Mouse (Mus musculus) heart, embryonic 10.5 days (tissue): Measurements from ENCODE around the gene Ccdc138. TPM values are rescaled to one million over a fixed set of nuclear protein-coding genes. Genes with fewer than 3 reads are reported as not detected.

ENCODE experiments used
- DNase-seq: peaks from one replicate; pipeline ENCODE4 v3.0.0-alpha.2; 2017; ENCODE audit warnings: low spot score
- H3K27ac ChIP-seq: fragments of 300-500 bp; sonication (generic); 2 replicates; pipeline ENCODE4 v1.5.1; 2016; ENCODE audit warnings: mild to moderate bottlenecking
- H3K27me3 ChIP-seq: fragments of 300-500 bp; sonication (generic); 2 replicates; pipeline ENCODE4 v1.6.1; 2016; ENCODE audit warnings: mild to moderate bottlenecking; ENCODE audit not compliant: poor library complexity, insufficient read depth, severe bottlenecking
- H3K36me3 ChIP-seq: fragments of 300-500 bp; sonication (generic); 2 replicates; pipeline ENCODE4 v1.6.1; 2016; ENCODE audit warnings: mild to moderate bottlenecking, moderate library complexity
- H3K4me1 ChIP-seq: fragments of 300-500 bp; sonication (generic); 2 replicates; pipeline ENCODE4 v1.6.1; 2016; ENCODE audit warnings: mild to moderate bottlenecking
- H3K4me3 ChIP-seq: fragments of 300-500 bp; sonication (generic); 2 replicates; pipeline ENCODE4 v1.5.1; 2016; ENCODE audit warnings: mild to moderate bottlenecking, moderate library complexity
- H3K9me3 ChIP-seq: fragments of 300-500 bp; sonication (generic); 2 replicates; pipeline ENCODE4 v1.6.1; 2016; ENCODE audit warnings: mild to moderate bottlenecking, moderate library complexity
- WGBS: fragments of 180-500 bp; shearing (Covaris S2); methylation state at CpG from one replicate; pipeline ENCODE4 v1.1.7; 2016; 5-methylcytosine and 5-hydroxymethylcytosine counted together
- polyA plus RNA-seq: library from polyadenylated mRNA; unstranded; fragments of >200 nt; fragmentation: Nextera tagmentation; extraction: Ambion mirVana; gene quantifications from 2 replicates; pipeline ENCODE4 v1.2.1, GENCODE M21; 2016

Ccdc138 gene
- polyA plus RNA-seq, 1 experiment from 2014 or later: 10.0 TPM

DNA sequence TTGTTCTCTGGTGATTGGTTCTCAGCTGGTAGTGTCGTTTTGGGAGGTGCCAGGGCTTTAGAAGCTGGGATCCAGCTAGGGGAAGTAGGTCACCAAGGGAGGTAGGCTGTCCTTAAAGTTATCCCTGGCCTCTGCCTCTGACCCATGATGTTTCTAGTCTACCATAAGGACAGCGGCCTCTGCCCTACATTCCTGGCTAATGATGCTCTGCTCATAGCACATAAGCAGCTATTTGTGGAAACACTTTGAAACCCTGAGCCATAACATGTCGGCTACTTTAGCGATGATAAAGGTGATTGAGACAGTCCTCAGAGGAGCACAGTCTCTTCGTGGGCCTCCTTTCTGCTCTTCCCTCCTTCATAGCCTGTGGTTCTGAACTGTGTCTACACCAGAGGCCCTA is 98.1 kb downstream of the Ccdc138 start:
- Histone ChIP-seq H3K27me3 (no peaks in the 10 kb centered on the region), H3K27ac (0 out of 2 replicates have a peak overlapping the region, but pooled peaks have one; percentile 18), H3K4me1 (peaks cover 26% of the 10 kb centered on the region), H3K36me3 (no peaks in the 10 kb centered on the region), H3K4me3 (no peak overlapping the region), H3K9me3 (no peaks in the 10 kb centered on the region)
- WGBS: 43% methylated on average over 5 of the region's 5 CpGs
- DNase-seq: peak; percentile 64

DNA sequence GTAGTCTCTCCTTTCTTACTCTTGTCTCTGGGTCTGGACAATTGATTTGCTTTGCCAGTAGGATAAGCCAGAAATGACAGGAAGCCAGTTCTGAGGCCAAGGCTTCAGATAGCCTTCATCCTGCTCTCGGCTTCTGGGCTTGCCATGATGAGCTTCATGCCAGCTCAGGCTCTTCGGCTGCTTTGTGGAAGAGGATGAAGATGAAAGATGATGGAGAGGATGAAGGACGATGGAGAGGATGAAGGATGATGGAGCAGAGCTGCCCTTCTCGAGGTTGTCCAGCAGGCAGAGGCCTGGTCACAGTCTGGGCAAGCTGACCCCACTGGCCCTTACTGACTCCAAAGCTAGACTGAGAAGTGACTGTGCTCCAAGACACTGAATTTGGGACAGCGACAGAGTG is 102.4 kb downstream of the Ccdc138 start:
- 75% methylated on average over 5 of the region's 5 CpGs for WGBS
- H3K4me1 ChIP-seq: peaks cover 21% of the 10 kb centered on the region
- H3K27me3 ChIP-seq: no peaks in the 10 kb centered on the region
- DNase-seq: peak; percentile 65
- H3K9me3 ChIP-seq: no peaks in the 10 kb centered on the region
- H3K36me3 ChIP-seq: no peaks in the 10 kb centered on the region
- H3K4me3 ChIP-seq: no peak overlapping the region
- no peak overlapping the region for H3K27ac ChIP-seq

DNA sequence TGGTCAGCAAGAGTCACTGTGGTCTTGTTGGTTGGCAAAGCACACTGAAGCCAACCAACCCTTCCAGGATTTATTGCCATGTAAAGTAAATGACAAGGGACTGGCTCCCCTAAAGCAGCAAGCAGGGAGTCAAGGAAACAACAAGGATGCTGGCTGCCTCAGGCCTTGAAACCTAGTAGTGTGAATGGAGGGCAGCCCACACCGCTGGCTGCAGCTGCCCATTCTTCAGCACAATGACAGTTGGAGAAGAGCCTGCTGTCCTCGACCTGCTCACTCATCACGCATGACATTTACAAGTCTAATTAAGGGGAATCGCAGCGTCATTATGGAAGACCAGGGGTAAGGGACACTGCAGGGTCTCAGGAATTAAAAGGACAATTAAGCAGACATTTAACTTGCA is 103.2 kb downstream of the Ccdc138 start:
- WGBS: 33% methylated on average over 5 of the region's 5 CpGs
- Histone ChIP-seq H3K27me3 (no peaks in the 10 kb centered on the region), H3K4me3 (no peak overlapping the region), H3K4me1 (peaks cover 12% of the 10 kb centered on the region), H3K36me3 (no peaks in the 10 kb centered on the region), H3K27ac (no peak overlapping the region), H3K9me3 (no peaks in the 10 kb centered on the region)
- DNase-seq: no peak

DNA sequence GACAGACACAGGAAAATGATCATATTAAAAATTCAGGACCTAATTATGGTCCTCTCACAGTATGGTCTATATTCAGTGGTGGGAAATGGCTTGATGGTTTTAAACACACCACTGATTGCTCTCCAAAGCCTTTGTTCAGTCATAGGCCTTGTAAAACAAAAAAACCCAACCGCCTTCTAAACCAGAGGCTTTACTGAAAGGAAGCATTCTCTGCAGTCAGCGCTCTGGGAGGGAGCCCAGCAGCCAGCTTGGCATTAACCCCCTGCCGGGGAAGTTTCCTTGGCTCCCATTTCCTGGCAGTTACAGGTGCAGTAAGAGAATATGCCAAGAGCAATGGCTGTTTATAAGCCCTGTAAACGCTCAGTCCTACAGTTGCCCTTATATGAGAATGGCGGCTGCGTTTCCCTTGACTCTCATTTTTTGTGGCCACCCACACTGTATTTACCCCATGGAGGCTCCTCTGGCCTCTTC is 103.7 kb downstream of the Ccdc138 start:
- no peak overlapping the region for H3K4me3 ChIP-seq
- peak; percentile 65 for DNase-seq
- no peaks in the 10 kb centered on the region for H3K36me3 ChIP-seq
- no peak overlapping the region for H3K27ac ChIP-seq
- H3K9me3 ChIP-seq: no peaks in the 10 kb centered on the region
- peaks cover 8% of the 10 kb centered on the region for H3K4me1 ChIP-seq
- no peaks in the 10 kb centered on the region for H3K27me3 ChIP-seq
- 48% methylated on average over 6 of the region's 6 CpGs for WGBS

DNA sequence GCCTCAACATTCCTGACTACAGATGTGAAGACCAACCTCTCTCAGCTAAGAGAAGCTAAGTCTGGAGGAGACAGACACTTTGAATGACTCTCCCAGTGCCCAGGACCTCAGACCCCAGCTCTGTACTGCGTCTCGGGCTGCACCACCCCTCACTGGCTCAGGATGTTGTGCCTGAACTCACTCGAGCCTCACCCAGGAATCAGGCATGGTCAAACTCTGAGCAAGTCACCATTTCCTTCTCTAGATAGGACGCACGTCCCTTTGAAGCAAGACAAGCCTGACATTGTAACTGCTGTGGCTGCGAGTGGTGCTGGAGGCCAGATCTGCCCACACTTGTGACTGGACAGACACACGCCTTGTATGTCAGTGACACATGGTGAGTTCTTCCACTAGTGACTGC is 104.2 kb downstream of the Ccdc138 start:
- 62% methylated on average over 7 of the region's 7 CpGs for WGBS
- no peaks in the 10 kb centered on the region for H3K9me3 ChIP-seq
- no peaks in the 10 kb centered on the region for H3K36me3 ChIP-seq
- H3K27ac ChIP-seq: no peak overlapping the region
- H3K27me3 ChIP-seq: no peaks in the 10 kb centered on the region
- no peak overlapping the region for H3K4me3 ChIP-seq
- peaks cover 3% of the 10 kb centered on the region for H3K4me1 ChIP-seq
- DNase-seq: peak; percentile 60

DNA sequence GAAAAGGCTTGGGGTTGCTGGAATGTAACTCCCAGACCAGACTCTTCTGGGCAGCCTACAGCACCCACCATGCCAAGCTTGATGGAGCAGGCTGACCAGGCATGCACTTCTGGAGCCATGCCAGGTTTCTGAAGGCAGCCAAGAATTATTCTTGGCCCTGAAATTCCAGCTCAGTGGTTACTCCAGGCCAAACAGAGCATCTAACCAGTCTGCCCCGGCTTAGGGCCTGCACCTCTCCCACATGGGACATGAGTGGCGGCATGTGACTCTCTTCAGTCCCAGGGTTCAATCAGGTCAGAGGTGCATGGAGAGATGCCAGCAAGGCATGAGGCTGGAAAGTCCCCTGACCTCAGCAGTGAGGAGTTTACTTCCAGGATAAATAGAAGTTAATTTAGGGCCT is 107.0 kb downstream of the Ccdc138 start:
- no peaks in the 10 kb centered on the region for H3K36me3 ChIP-seq
- no peaks in the 10 kb centered on the region for H3K9me3 ChIP-seq
- DNase-seq: peak; percentile 71
- H3K4me3 ChIP-seq: no peak overlapping the region
- H3K4me1 ChIP-seq: no peaks in the 10 kb centered on the region; the same call in 1 of the 2 replicates
- H3K27ac ChIP-seq: no peak overlapping the region
- H3K27me3 ChIP-seq: no peaks in the 10 kb centered on the region; the same call in 1 of the 2 replicates
- 79% methylated on average over 2 of the region's 2 CpGs for WGBS

DNA sequence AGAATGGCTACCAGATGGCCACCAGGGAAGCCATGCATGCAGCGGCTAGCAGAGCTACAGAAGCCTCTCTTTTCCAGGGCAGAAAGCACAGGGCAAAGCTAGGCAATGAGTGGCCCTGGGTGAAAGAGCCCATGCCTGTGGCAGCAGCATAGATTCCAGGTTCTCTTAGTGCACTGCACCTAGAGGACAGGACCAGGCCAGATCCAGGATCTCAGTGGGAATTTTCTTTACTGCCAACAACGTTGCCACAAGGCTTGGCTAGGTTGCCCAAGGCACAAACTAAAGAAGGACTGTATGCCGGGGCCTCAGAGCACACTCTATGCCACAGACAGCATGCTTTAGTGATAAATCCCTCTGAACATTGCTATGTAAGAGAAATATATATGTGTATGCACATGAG is 108.6 kb downstream of the Ccdc138 start:
- Histone ChIP-seq H3K4me3 (no peak overlapping the region), H3K9me3 (no peaks in the 10 kb centered on the region), H3K4me1 (no peaks in the 10 kb centered on the region; the same call in 1 of the 2 replicates), H3K27ac (no peak overlapping the region), H3K36me3 (no peaks in the 10 kb centered on the region), H3K27me3 (no peaks in the 10 kb centered on the region; the same call in 1 of the 2 replicates)
- whole genome bisulfite sequencing: 80% methylated on average over 3 of the region's 3 CpGs
- DNase-seq: no peak

DNA sequence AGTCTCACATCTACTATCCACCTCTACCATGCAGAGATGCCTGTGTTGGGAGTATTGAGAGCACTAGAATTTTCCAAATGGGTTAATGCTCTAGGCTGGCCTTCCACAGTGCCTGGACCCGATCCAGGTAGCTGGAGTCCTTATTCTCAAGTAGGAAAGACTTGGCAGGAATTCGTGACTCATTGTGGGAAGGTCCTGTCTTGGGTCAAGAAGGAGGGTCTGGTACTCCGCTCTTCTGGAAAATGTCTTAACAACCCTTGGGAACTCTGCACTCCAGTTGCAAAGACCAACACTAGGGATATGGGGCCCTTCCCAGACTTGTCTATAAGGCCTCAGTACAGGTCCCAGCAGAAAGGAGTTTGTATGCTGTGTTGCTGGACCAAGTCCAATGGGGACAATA is 111.1 kb downstream of the Ccdc138 start:
- 76% methylated on average over 3 of the region's 3 CpGs for WGBS
- Histone ChIP-seq H3K27me3 (no peaks in the 10 kb centered on the region; the same call in 1 of the 2 replicates), H3K4me1 (no peaks in the 10 kb centered on the region), H3K4me3 (no peak overlapping the region), H3K36me3 (no peaks in the 10 kb centered on the region), H3K9me3 (no peaks in the 10 kb centered on the region), H3K27ac (no peak overlapping the region)
- no peak for DNase-seq

DNA sequence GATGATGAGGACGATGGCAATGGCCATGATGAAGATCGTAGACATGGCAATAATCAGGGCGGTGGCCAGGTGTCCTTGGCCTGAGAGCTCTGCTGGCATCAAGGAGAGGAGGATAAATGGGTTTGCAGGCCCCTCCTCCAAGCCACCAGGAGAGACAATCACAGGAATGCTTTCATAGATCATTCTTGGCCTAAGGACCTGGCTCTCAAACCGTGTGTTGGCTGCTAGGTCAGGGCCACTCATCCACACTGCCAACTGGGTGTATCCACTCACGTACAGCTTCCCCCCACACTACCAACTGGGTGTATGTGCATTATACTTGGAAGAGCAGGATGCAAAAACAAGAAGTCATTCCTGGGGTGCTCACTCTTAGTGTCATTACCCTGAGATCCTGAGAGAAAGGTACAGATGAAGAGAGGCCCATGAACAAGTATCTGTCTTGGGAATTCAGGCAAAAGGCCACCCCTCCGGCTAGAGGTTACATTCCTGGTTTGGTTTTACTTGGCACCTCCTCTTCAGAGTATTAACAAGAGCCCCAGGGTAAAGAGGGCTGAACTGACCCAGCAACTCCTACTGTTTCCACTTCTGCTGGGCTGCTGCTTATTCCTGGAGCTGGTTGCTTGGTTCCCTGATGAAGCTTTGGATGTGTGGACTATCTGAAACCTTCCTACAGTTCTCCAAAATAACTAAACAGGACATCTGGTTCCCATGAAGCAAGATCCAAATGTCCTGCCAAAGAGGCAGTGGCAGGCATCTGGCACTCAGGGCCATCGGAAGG is 112.9 kb downstream of the Ccdc138 start:
- H3K4me3 ChIP-seq: no peak overlapping the region
- no peak overlapping the region for H3K27ac ChIP-seq
- no peaks in the 10 kb centered on the region for H3K4me1 ChIP-seq
- H3K36me3 ChIP-seq: no peaks in the 10 kb centered on the region
- H3K27me3 ChIP-seq: no peaks in the 10 kb centered on the region; the same call in 1 of the 2 replicates
- no peak for DNase-seq
- no peaks in the 10 kb centered on the region for H3K9me3 ChIP-seq
- 85% methylated on average over 7 of the region's 7 CpGs for WGBS

DNA sequence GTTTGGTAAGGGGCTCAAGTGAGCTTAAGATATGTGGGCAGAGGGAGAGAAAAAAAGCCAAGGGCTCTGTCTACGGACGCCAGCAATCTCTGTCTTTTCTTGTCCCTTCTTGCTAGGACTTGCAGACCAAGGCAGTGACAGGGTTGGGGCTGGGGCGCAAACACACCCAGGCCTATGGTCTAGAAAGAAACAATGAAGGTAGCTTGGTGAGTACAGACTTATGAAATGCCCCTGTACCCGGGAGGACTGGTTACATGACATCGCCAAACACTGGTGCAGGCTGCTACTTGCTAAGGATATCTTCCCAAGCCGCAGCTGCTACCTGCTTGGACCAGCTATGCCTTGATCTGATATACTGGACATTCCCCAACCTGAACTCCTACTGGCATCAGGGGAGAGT is 116.9 kb downstream of the Ccdc138 start:
- H3K4me1 ChIP-seq: no peaks in the 10 kb centered on the region
- no peaks in the 10 kb centered on the region for H3K9me3 ChIP-seq
- WGBS: 83% methylated on average over 6 of the region's 6 CpGs

DNA sequence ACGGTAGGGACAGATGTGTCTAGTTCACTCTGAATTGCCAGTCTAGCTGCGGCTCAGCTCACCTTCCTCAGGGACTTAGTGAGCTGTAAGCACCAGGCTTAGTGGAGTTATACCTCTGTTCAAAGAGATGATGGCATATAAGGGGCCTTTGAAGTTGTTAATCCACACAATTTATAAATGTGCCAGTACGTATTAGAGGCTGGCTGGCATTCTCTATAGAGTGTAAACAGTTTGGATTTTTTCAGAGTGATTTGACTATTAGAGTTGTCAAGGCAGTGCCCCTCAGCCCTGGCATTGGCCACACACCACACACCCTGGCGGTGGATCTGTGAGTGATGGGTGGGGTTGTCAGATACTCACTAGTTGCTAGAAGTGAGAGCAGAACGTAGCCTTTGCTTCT is 118.8 kb downstream of the Ccdc138 start:
- H3K4me1 ChIP-seq: peaks cover 11% of the 10 kb centered on the region
- H3K36me3 ChIP-seq: no peaks in the 10 kb centered on the region
- H3K4me3 ChIP-seq: no peak overlapping the region
- WGBS: 83% methylated on average over 5 of the region's 5 CpGs
- no peak for DNase-seq
- H3K9me3 ChIP-seq: no peaks in the 10 kb centered on the region
- peaks cover 10% of the 10 kb centered on the region; the same call in 1 of the 2 replicates for H3K27me3 ChIP-seq
- H3K27ac ChIP-seq: no peak overlapping the region

More for the DNA sequence above, 116.9 kb downstream of the Ccdc138 start:
- Histone ChIP-seq H3K4me3 (no peak overlapping the region), H3K27me3 (peaks cover 10% of the 10 kb centered on the region; the same call in 1 of the 2 replicates), H3K27ac (no peak overlapping the region), H3K36me3 (no peaks in the 10 kb centered on the region)
- DNase-seq: no peak

DNA sequence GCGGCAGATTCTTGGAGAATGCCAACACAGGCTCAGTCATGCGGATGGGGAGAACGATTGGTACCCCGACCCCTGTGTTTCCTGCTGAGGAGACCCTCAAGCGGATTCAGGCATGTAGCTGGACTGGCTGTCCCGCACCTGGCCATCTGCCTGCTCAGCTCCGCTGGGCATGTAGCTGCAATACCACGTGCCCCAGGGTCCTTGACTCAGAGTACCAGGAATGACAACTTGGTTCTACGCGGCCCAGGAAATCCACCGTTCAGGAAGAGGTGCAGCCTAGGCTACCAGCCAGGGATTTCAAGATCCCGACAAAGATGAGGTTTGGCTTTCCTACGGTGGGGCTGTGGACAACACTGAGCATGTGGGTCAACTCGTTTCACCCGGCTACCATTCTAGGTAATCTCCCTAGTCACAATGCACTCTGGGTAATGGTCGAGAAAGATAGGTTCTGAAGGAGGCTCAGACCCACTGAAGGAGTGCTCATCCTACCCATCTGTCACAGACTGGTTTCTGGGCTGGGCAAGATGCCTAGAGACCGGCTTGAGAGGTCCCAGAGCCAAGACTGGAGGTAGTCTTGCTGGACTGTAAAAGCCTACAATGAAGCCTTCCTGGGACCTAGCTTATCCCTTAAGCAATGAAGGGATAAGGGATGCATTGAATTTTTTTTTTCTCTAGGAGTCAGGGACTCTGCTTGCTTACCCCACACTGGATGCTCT is 120.9 kb downstream of the Ccdc138 start:
- 91% methylated on average over 17 of the region's 17 CpGs for WGBS
- H3K9me3 ChIP-seq: no peaks in the 10 kb centered on the region
- peaks cover 10% of the 10 kb centered on the region; the same call in 1 of the 2 replicates for H3K27me3 ChIP-seq
- H3K4me1 ChIP-seq: peaks cover 13% of the 10 kb centered on the region
- no peak overlapping the region for H3K27ac ChIP-seq
- DNase-seq: no peak
- no peaks in the 10 kb centered on the region for H3K36me3 ChIP-seq
- H3K4me3 ChIP-seq: no peak overlapping the region

DNA sequence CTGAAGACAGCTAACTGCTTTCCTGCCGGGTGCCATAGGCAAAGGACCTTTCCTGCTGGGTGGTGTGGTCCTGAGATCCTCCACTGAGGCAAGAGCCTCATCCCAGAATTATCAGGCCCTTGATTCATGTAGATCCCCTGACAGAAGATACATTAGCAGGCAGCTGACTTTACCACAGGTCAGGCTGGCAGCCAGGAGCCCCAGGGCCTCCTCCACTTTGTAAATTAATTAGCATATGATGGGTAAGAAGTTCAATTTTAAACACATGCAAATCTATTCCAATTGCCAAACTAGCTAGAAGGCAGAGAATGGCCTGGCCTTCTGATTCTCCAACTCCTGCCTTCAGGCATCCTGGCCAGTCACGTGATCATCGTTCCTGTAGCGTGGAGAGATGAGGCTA is 121.5 kb downstream of the Ccdc138 start:
- H3K36me3 ChIP-seq: no peaks in the 10 kb centered on the region
- no peak overlapping the region for H3K27ac ChIP-seq
- peaks cover 14% of the 10 kb centered on the region for H3K4me1 ChIP-seq
- no peak for DNase-seq
- no peaks in the 10 kb centered on the region for H3K9me3 ChIP-seq
- H3K4me3 ChIP-seq: no peak overlapping the region
- peaks cover 10% of the 10 kb centered on the region; the same call in 1 of the 2 replicates for H3K27me3 ChIP-seq
- WGBS: 93% methylated on average over 4 of the region's 4 CpGs
